Comparison of ENCODE assay signal across 23 mouse cellular contexts in the genomic region with DNA sequence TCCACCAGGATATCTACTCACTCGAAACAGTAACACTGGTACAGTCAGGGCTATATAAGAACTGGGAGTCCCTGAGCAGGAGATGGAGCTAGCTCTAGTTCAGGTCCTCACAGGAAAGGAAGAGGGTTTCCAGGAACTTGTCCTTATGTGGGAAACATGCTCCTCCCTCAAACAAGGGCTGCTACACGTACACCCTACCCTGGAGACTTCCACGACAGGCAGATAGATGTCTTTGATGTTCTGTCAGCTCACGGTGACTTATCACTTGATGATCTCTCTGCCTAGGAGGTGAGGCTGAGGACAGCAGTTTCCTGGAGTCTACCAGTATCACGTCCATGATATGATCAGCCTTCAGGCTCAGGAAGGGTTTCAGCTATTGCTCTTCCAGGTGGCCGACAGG.
"Had no signal": no experiment of that assay in that cellular context is flagged by ENCODE, and none has a peak within 500 bp of the region (broad histone marks: within the 10 kb centered on the region; RNA-seq: fewer than 3 reads in every experiment).

No protein-coding gene starts in this region.

- H3K27ac ChIP-seq: limb, embryonic 12.5 days; limb, embryonic 15.5 days; liver, embryonic 15.5 days; lung, embryonic 15.5 days; midbrain, embryonic 12.5 days; neural tube, embryonic 12.5 days; neural tube, embryonic 15.5 days; stomach, postnatal 0 days had no signal

- H3K4me2 ChIP-seq: kidney, embryonic 15.5 days; limb, embryonic 12.5 days; limb, embryonic 15.5 days; liver, embryonic 11.5 days; liver, embryonic 15.5 days; lung, embryonic 15.5 days; midbrain, embryonic 12.5 days; neural tube, embryonic 12.5 days; neural tube, embryonic 15.5 days had no signal

- H3K9ac ChIP-seq: kidney, embryonic 15.5 days; limb, embryonic 12.5 days; limb, embryonic 15.5 days; liver, embryonic 15.5 days; lung, embryonic 15.5 days; midbrain, embryonic 12.5 days; neural tube, embryonic 12.5 days; neural tube, embryonic 15.5 days had no signal

- H3K4me3 ChIP-seq: kidney, embryonic 15.5 days; limb, embryonic 12.5 days; limb, embryonic 15.5 days; liver, embryonic 15.5 days; lung, embryonic 15.5 days; midbrain, embryonic 12.5 days; neural tube, embryonic 12.5 days; neural tube, embryonic 15.5 days had no signal

- H3K27me3 ChIP-seq: kidney, embryonic 15.5 days; limb, embryonic 12.5 days; limb, embryonic 15.5 days; liver, embryonic 15.5 days; lung, embryonic 15.5 days; midbrain, embryonic 12.5 days; neural tube, embryonic 12.5 days; neural tube, embryonic 15.5 days had no signal

- H3K4me1 ChIP-seq: limb, embryonic 15.5 days; midbrain, embryonic 12.5 days; neural tube, embryonic 12.5 days had no signal

- DNase-seq: kidney, adult 8-10 months; kidney, postnatal 10 days; kidney, postnatal 36 days; layer of hippocampus, postnatal 36 days; left cerebral cortex, postnatal 4 days; lung, adult 18-20 months; lung, postnatal 10 days; lung, postnatal 4 days; right cerebral cortex, adult 18-20 months; right cerebral cortex, postnatal 14 days; right cerebral cortex, postnatal 4 days; thymus, adult 2 months; thymus, postnatal 36 days had no signal

- H3K9me3 ChIP-seq: kidney, embryonic 15.5 days; limb, embryonic 12.5 days; limb, embryonic 15.5 days; liver, embryonic 15.5 days; lung, embryonic 15.5 days; midbrain, embryonic 12.5 days; neural tube, embryonic 12.5 days; neural tube, embryonic 15.5 days had no signal

- H3K36me3 ChIP-seq: neural tube, embryonic 15.5 days had no signal
